Mouse (Mus musculus) thymus, adult 2 months (tissue): ENCODE results near the gene Gm49336. TPM values are rescaled to one million over a fixed set of nuclear protein-coding genes. Genes with fewer than 3 reads are reported as not detected.

Source experiments
- DNase-seq: peaks from one replicate; pipeline ENCODE4 v3.0.0; 2021
- H3K27ac ChIP-seq: fragments of 200-500 bp; 2 replicates; pipeline ENCODE4 v1.5.1; 2012; ENCODE audit warnings: low read length, control low read depth; ENCODE audit not compliant: control insufficient read depth, insufficient read depth
- H3K27me3 ChIP-seq: fragments of 200-500 bp; 2 replicates; pipeline ENCODE4 v1.6.1; 2012; ENCODE audit warnings: mild to moderate bottlenecking, low read length, moderate library complexity, mixed read lengths; ENCODE audit not compliant: control insufficient read depth, insufficient read depth
- H3K36me3 ChIP-seq: fragments of 200-500 bp; 2 replicates; pipeline ENCODE4 v1.6.1; 2012; ENCODE audit warnings: mild to moderate bottlenecking, low read length, moderate library complexity; ENCODE audit not compliant: control insufficient read depth, insufficient read depth
- H3K4me1 ChIP-seq: fragments of 200-500 bp; replicated peaks from 2 replicates; pipeline ENCODE4 v1.6.1; 2012; ENCODE audit warnings: low read length; ENCODE audit not compliant: control insufficient read depth, insufficient read depth
- H3K4me3 ChIP-seq: fragments of 200-500 bp; 2 replicates; pipeline ENCODE4 v1.5.1; 2012; ENCODE audit warnings: mild to moderate bottlenecking, low read length, control low read depth, moderate library complexity; ENCODE audit not compliant: control insufficient read depth, insufficient read depth
- CTCF ChIP-seq: fragments of 200-500 bp; IDR thresholded peaks from 2 replicates; pipeline ENCODE4 v1.5.1; 2012; ENCODE audit warnings: mild to moderate bottlenecking, control low read depth, low read length, moderate library complexity, borderline replicate concordance; ENCODE audit not compliant: control insufficient read depth, poor library complexity, insufficient read depth; ENCODE audit errors: extremely low read depth
- POLR2A ChIP-seq: fragments of 200-500 bp; IDR thresholded peaks from 2 replicates; pipeline ENCODE4 v1.6.1; 2012; ENCODE audit warnings: mild to moderate bottlenecking, low read length, control low read depth, moderate library complexity; ENCODE audit not compliant: control insufficient read depth, poor library complexity, insufficient read depth; ENCODE audit errors: extremely low read depth
- WGBS: fragments of 180-500 bp; shearing (Covaris S2); methylation state at CpG from one replicate; pipeline ENCODE4 v1.1.7; 2018; 5-methylcytosine and 5-hydroxymethylcytosine counted together
- polyA plus RNA-seq: library from polyadenylated mRNA; depleted of rRNA; stranded (reverse); fragments of >200 nt; gene quantifications from 2 replicates; pipeline ENCODE4 v1.2.3, GENCODE M21; 2012; rRNA removed

Gene Gm49336
- polyA plus RNA-seq, 1 experiment = 29.8 TPM

- Histone ChIP-seq H3K4me3 (no peak overlapping the region), H3K36me3 (no peaks in the 10 kb centered on the region), H3K27me3 (peaks cover 6% of the 10 kb centered on the region; the same call in 1 of the 2 replicates), H3K4me1 (peaks cover 8% of the 10 kb centered on the region; the same call in 1 of the 2 replicates), H3K27ac (no peak overlapping the region)
- WGBS = 74% methylated on average over 12 of the region's 12 CpGs
- TF ChIP-seq CTCF = no peak
- no peak for TF ChIP-seq POLR2A
- DNase-seq = no peak
These were observed 78.8 kb downstream of the Gm49336 start for GRCm38 (mm10) chr14:60172286-60173055.

GRCm38 (mm10) chr14:60170845-60171610 lies 80.3 kb downstream of the Gm49336 start:
- no peaks in the 10 kb centered on the region; the same call in 1 of the 2 replicates for H3K27me3 ChIP-seq
- no peak for DNase-seq

GRCm38 (mm10) chr14:60163367-60163766 lies 87.9 kb downstream of the Gm49336 start:
- no peak overlapping the region for H3K4me3 ChIP-seq

More at GRCm38 (mm10) chr14:60170845-60171610, 80.3 kb downstream of the Gm49336 start:
- no peaks in the 10 kb centered on the region for H3K36me3 ChIP-seq
- no peak overlapping the region for H3K27ac ChIP-seq
- no peaks in the 10 kb centered on the region for H3K4me1 ChIP-seq
- no peak overlapping the region for H3K4me3 ChIP-seq
- no peak for TF ChIP-seq POLR2A
- no peak for TF ChIP-seq CTCF
- WGBS = 95% methylated on average over 16 of the region's 16 CpGs

More at GRCm38 (mm10) chr14:60163367-60163766, 87.9 kb downstream of the Gm49336 start:
- TF ChIP-seq CTCF (no peak), POLR2A (no peak)
- Histone ChIP-seq H3K36me3 (no peaks in the 10 kb centered on the region), H3K27ac (no peak overlapping the region), H3K4me1 (no peaks in the 10 kb centered on the region), H3K27me3 (no peaks in the 10 kb centered on the region)
- DNase-seq = no peak
- 98% methylated on average over 3 of the region's 3 CpGs for WGBS

Other genes with a start within 250 kb of the Gm49336 start
- 0.38 and 0.54 TPM in 2 replicates for gene Atp8a2, start 54.3 kb downstream of the Gm49336 start, polyA plus RNA-seq
- gene Nupl1, start 76 bp downstream of the Gm49336 start, polyA plus RNA-seq = 0.04 TPM in 1 of 2 replicates, not detected in the other
- 20.8 and 21.3 TPM in 2 replicates for gene Mtmr6, start 13.7 kb upstream of the Gm49336 start, polyA plus RNA-seq
- gene Amer2, start 121.8 kb upstream of the Gm49336 start, polyA plus RNA-seq = 0.05 and 0.31 TPM in 2 replicates